Mouse (Mus musculus) lung, embryonic 16.5 days (tissue): ENCODE measurements at regions not wholly inside any gene's neighbourhood (a gene's known extent, or its start where the extent isn't known, plus 50 kb on each side); places are given as distances from the start of the nearest gene placed in this dataset.

Experiments used
- ATAC-seq: fragments of 200-750 bp; cut with Nextera tagmentation; 2 replicates; pipeline ENCODE4 v1.8.0; 2017; ENCODE audit warnings: low read depth, mild to moderate bottlenecking, moderate library complexity
- H3K27ac ChIP-seq: fragments of 300-500 bp; sonication (generic); 2 replicates; pipeline ENCODE4 v1.5.1; 2014; ENCODE audit warnings: mild to moderate bottlenecking, control low read depth, low read length
- H3K27me3 ChIP-seq: fragments of 300-500 bp; sonication (generic); 2 replicates; pipeline ENCODE4 v1.6.1; 2014; ENCODE audit warnings: low read depth, low read length, mixed read lengths; ENCODE audit not compliant: control insufficient read depth, insufficient read depth
- H3K36me3 ChIP-seq: fragments of 300-500 bp; sonication (generic); 2 replicates; pipeline ENCODE4 v1.6.1; 2014; ENCODE audit warnings: low read length; ENCODE audit not compliant: control insufficient read depth, insufficient read depth
- H3K4me1 ChIP-seq: fragments of 300-500 bp; sonication (generic); replicated peaks from 2 replicates; pipeline ENCODE4 v1.6.1; 2014; ENCODE audit warnings: low read length, mixed read lengths; ENCODE audit not compliant: control insufficient read depth, insufficient read depth
- H3K4me2 ChIP-seq: fragments of 300-500 bp; sonication (generic); 2 replicates; pipeline ENCODE4 v1.6.1; 2014; ENCODE audit warnings: low read depth, low read length, control low read depth
- H3K4me3 ChIP-seq: fragments of 300-500 bp; sonication (generic); 2 replicates; pipeline ENCODE4 v1.5.1; 2014; ENCODE audit warnings: mild to moderate bottlenecking, low read length, control low read depth
- H3K9ac ChIP-seq: fragments of 300-500 bp; sonication (generic); 2 replicates; pipeline ENCODE4 v1.6.1; 2014; ENCODE audit warnings: low read length, control low read depth
- H3K9me3 ChIP-seq: fragments of 300-500 bp; sonication (generic); 2 replicates; pipeline ENCODE4 v1.6.1; 2016; ENCODE audit warnings: low read length; ENCODE audit not compliant: control insufficient read depth
- WGBS: fragments of 180-500 bp; shearing (Covaris S2); extraction: QIAGEN DNeasy Blood & Tissue Kit; methylation state at CpG from one replicate; pipeline ENCODE4 v1.1.7; 2014; 5-methylcytosine and 5-hydroxymethylcytosine counted together

- WGBS, result 83% methylated on average over 10 of the region's 10 CpGs
- peaks cover 6% of the 10 kb centered on the region for H3K4me1 ChIP-seq
- 0 out of 2 replicates have a peak overlapping the region, but pooled peaks have one; percentile 8 for H3K4me2 ChIP-seq
- no peaks in the 10 kb centered on the region for H3K9me3 ChIP-seq
- ATAC-seq, result no peak
- no peak overlapping the region; the same call in 1 of the 2 replicates for H3K4me3 ChIP-seq
- no peaks in the 10 kb centered on the region for H3K36me3 ChIP-seq
- no peak overlapping the region for H3K9ac ChIP-seq
- no peaks in the 10 kb centered on the region for H3K27me3 ChIP-seq
- no peak overlapping the region for H3K27ac ChIP-seq
Observed at GRCm38 (mm10) chr4:142475632-142476031, 236.4 kb upstream of the Kazn start.

GRCm38 (mm10) chr4:142474626-142475025 lies 235.4 kb upstream of the Kazn start:
- H3K9ac ChIP-seq, result no peak overlapping the region
- H3K4me2 ChIP-seq, result no peak overlapping the region
- H3K9me3 ChIP-seq, result no peaks in the 10 kb centered on the region
- peaks cover 6% of the 10 kb centered on the region for H3K4me1 ChIP-seq
- no peak overlapping the region for H3K4me3 ChIP-seq
- H3K36me3 ChIP-seq, result no peaks in the 10 kb centered on the region
- H3K27ac ChIP-seq, result no peak overlapping the region
- ATAC-seq, result no peak
- WGBS, result 79% methylated on average over 7 of the region's 7 CpGs
- no peaks in the 10 kb centered on the region for H3K27me3 ChIP-seq

- no peak overlapping the region for H3K27ac ChIP-seq
- WGBS, result 21% methylated on average over 12 of the region's 12 CpGs
- no peaks in the 10 kb centered on the region for H3K9me3 ChIP-seq
- no peak overlapping the region for H3K4me3 ChIP-seq
- ATAC-seq, result peak; percentile 47; the same call in 1 of the 2 replicates
- H3K4me1 ChIP-seq, result peaks cover 6% of the 10 kb centered on the region
- no peaks in the 10 kb centered on the region for H3K36me3 ChIP-seq
- no peaks in the 10 kb centered on the region for H3K27me3 ChIP-seq
- H3K9ac ChIP-seq, result no peak overlapping the region
- no peak overlapping the region for H3K4me2 ChIP-seq
Observed at GRCm38 (mm10) chr4:142474018-142474417, 234.8 kb upstream of the Kazn start.

GRCm38 (mm10) chr4:142473284-142473683 lies 234.1 kb upstream of the Kazn start:
- ATAC-seq, result no peak
- Histone ChIP-seq H3K36me3 (no peaks in the 10 kb centered on the region), H3K4me2 (no peak overlapping the region), H3K27ac (no peak overlapping the region), H3K9ac (no peak overlapping the region), H3K4me3 (no peak overlapping the region), H3K4me1 (peaks cover 6% of the 10 kb centered on the region), H3K27me3 (no peaks in the 10 kb centered on the region), H3K9me3 (no peaks in the 10 kb centered on the region)
- 82% methylated on average over 8 of the region's 8 CpGs for WGBS

- no peak overlapping the region for H3K4me3 ChIP-seq
- WGBS, result 90% methylated on average over 3 of the region's 3 CpGs
- no peaks in the 10 kb centered on the region for H3K9me3 ChIP-seq
- H3K9ac ChIP-seq, result no peak overlapping the region
- H3K27ac ChIP-seq, result no peak overlapping the region
- peaks cover 6% of the 10 kb centered on the region for H3K4me1 ChIP-seq
- no peak overlapping the region for H3K4me2 ChIP-seq
- no peaks in the 10 kb centered on the region for H3K27me3 ChIP-seq
- no peak for ATAC-seq
- H3K36me3 ChIP-seq, result no peaks in the 10 kb centered on the region
Observed at GRCm38 (mm10) chr4:142472332-142472731, 233.1 kb upstream of the Kazn start.

- H3K36me3 ChIP-seq, result no peaks in the 10 kb centered on the region
- 86% methylated on average over 6 of the region's 6 CpGs for WGBS
- H3K4me1 ChIP-seq, result peaks cover 6% of the 10 kb centered on the region
- no peak for ATAC-seq
- no peak overlapping the region for H3K4me3 ChIP-seq
- H3K4me2 ChIP-seq, result no peak overlapping the region
- H3K9me3 ChIP-seq, result no peaks in the 10 kb centered on the region
- no peak overlapping the region for H3K27ac ChIP-seq
- H3K9ac ChIP-seq, result no peak overlapping the region
- no peaks in the 10 kb centered on the region for H3K27me3 ChIP-seq
Observed at GRCm38 (mm10) chr4:142470784-142471183, 231.6 kb upstream of the Kazn start.

- 63% methylated on average over 6 of the region's 6 CpGs for WGBS
- no peak overlapping the region for H3K4me3 ChIP-seq
Observed at GRCm38 (mm10) chr4:142467920-142468319, 228.7 kb upstream of the Kazn start.

GRCm38 (mm10) chr4:142465226-142465625 lies 226.0 kb upstream of the Kazn start:
- whole genome bisulfite sequencing, result 77% methylated on average over 4 of the region's 4 CpGs
- H3K4me1 ChIP-seq, result no peaks in the 10 kb centered on the region
- no peaks in the 10 kb centered on the region for H3K27me3 ChIP-seq
- no peak overlapping the region for H3K4me2 ChIP-seq
- H3K9ac ChIP-seq, result no peak overlapping the region
- H3K9me3 ChIP-seq, result no peaks in the 10 kb centered on the region; the same call in 1 of the 2 replicates
- ATAC-seq, result no peak
- no peaks in the 10 kb centered on the region for H3K36me3 ChIP-seq
- no peak overlapping the region for H3K4me3 ChIP-seq
- no peak overlapping the region for H3K27ac ChIP-seq

More at GRCm38 (mm10) chr4:142467920-142468319, 228.7 kb upstream of the Kazn start:
- Histone ChIP-seq H3K9ac (no peak overlapping the region), H3K4me1 (no peaks in the 10 kb centered on the region), H3K4me2 (no peak overlapping the region), H3K27ac (no peak overlapping the region), H3K9me3 (no peaks in the 10 kb centered on the region; the same call in 1 of the 2 replicates), H3K27me3 (no peaks in the 10 kb centered on the region), H3K36me3 (no peaks in the 10 kb centered on the region)
- no peak for ATAC-seq

- no peak overlapping the region for H3K27ac ChIP-seq
- no peaks in the 10 kb centered on the region for H3K4me1 ChIP-seq
- no peak overlapping the region for H3K9ac ChIP-seq
- H3K4me3 ChIP-seq, result no peak overlapping the region
- H3K4me2 ChIP-seq, result no peak overlapping the region
- H3K36me3 ChIP-seq, result no peaks in the 10 kb centered on the region
- H3K9me3 ChIP-seq, result no peaks in the 10 kb centered on the region; the same call in 1 of the 2 replicates
- 92% methylated on average over 6 of the region's 6 CpGs for WGBS
- H3K27me3 ChIP-seq, result no peaks in the 10 kb centered on the region
- ATAC-seq, result no peak
Observed at GRCm38 (mm10) chr4:142464066-142464465, 224.9 kb upstream of the Kazn start.
